Mouse (Mus musculus) liver, embryonic 11.5 days (tissue): Measurements from ENCODE around the gene Tas2r123. TPM values are rescaled to one million over a fixed set of nuclear protein-coding genes. Genes with fewer than 3 reads are reported as not detected.

Experiments
- ATAC-seq: fragments of 200-750 bp; cut with Nextera tagmentation; replicated peaks from 2 replicates; pipeline ENCODE4 v1.8.0; 2017; ENCODE audit warnings: moderate number of reproducible peaks, mild to moderate bottlenecking, moderate TSS enrichment, moderate library complexity; ENCODE audit not compliant: low FRiP score
- DNase-seq: peaks from one replicate; pipeline ENCODE4 v3.0.0-alpha.2; 2017; ENCODE audit warnings: low spot score
- H3K27ac ChIP-seq: fragments of 300-500 bp; sonication (generic); 2 replicates; pipeline ENCODE4 v1.5.1; 2014; ENCODE audit warnings: mild to moderate bottlenecking, low read depth, low read length, control low read depth
- H3K27me3 ChIP-seq: fragments of 300-500 bp; sonication (generic); replicated peaks from 2 replicates; pipeline ENCODE4 v1.6.1; 2014; ENCODE audit warnings: low read length, mixed read lengths; ENCODE audit not compliant: control insufficient read depth, insufficient read depth
- H3K36me3 ChIP-seq: fragments of 300-500 bp; sonication (generic); 2 replicates; pipeline ENCODE4 v1.6.1; 2014; ENCODE audit warnings: mild to moderate bottlenecking, low read length, moderate library complexity, mixed read lengths; ENCODE audit not compliant: control insufficient read depth, insufficient read depth
- H3K4me1 ChIP-seq: fragments of 300-500 bp; sonication (generic); replicated peaks from 2 replicates; pipeline ENCODE4 v1.6.1; 2014; ENCODE audit warnings: low read length, mixed read lengths; ENCODE audit not compliant: control insufficient read depth, insufficient read depth
- H3K4me2 ChIP-seq: fragments of 300-500 bp; sonication (generic); 2 replicates; pipeline ENCODE4 v1.6.1; 2014; ENCODE audit warnings: mild to moderate bottlenecking, control low read depth, moderate library complexity
- H3K4me3 ChIP-seq: fragments of 300-500 bp; sonication (generic); 2 replicates; pipeline ENCODE4 v1.5.1; 2014; ENCODE audit warnings: low read depth, low read length, control low read depth
- H3K9ac ChIP-seq: fragments of 300-500 bp; sonication (generic); 2 replicates; pipeline ENCODE4 v1.6.1; 2014; ENCODE audit warnings: low read depth, low read length, control low read depth
- H3K9me3 ChIP-seq: fragments of 300-500 bp; sonication (generic); 2 replicates; pipeline ENCODE4 v1.6.1; 2016; ENCODE audit warnings: low read length, inconsistent platforms, mixed read lengths; ENCODE audit not compliant: control insufficient read depth
- WGBS: fragments of 180-500 bp; shearing (Covaris S2); extraction: QIAGEN DNeasy Blood & Tissue Kit; methylation state at CpG from one replicate; pipeline ENCODE4 v1.1.7; 2014; 5-methylcytosine and 5-hydroxymethylcytosine counted together
- polyA plus RNA-seq: library from polyadenylated mRNA; unstranded; fragments of >200 nt; fragmentation: Nextera tagmentation; extraction: Ambion mirVana; gene quantifications from 2 replicates; pipeline ENCODE4 v1.2.1, GENCODE M21; 2014

Gene Tas2r123
- polyA plus RNA-seq = not detected in 2 replicates

DNA sequence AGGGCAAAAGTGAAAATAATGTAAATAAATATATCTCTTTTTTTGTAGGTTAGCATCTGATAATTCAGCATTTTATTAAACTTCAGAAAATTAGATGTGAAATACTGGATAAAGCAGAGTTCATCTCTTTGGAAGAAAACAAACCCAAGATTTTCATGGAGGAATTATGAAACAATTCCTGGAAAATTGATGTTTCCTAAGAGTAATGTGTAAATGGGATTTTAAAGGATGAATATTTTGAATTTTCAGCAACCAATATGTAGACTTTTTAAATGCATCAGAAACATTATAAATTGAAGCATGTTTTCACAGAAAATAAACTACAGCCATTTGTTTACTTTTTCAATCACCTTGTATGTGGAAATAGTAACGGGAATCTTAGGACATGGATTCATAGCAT, at the start of gene Tas2r123:
Gene Tas2r123 (plus strand): TSS at position 301 of the 400 bp plus-strand sequence.
- no peak for ATAC-seq
- no peaks in the 10 kb centered on the region for H3K4me1 ChIP-seq
- no peaks in the 10 kb centered on the region for H3K27me3 ChIP-seq
- H3K36me3 ChIP-seq = no peaks in the 10 kb centered on the region
- H3K27ac ChIP-seq = no peak within 1 kb of the TSS
- H3K4me3 ChIP-seq = no peak within 1 kb of the TSS
- no peak for DNase-seq
- no peak within 1 kb of the TSS for H3K4me2 ChIP-seq
- H3K9me3 ChIP-seq = no peaks in the 10 kb centered on the region
- 72% methylated on average over 1 of the region's 1 CpGs for WGBS
- no peak within 1 kb of the TSS for H3K9ac ChIP-seq

GRCm38 (mm10) chr6:132802518-132802917, 44.4 kb upstream of the Tas2r123 start, which contains the start of gene Tas2r117:
Gene Tas2r117 (plus strand): TSS chr6:132802818.
- H3K36me3 ChIP-seq = no peaks in the 10 kb centered on the region

DNA sequence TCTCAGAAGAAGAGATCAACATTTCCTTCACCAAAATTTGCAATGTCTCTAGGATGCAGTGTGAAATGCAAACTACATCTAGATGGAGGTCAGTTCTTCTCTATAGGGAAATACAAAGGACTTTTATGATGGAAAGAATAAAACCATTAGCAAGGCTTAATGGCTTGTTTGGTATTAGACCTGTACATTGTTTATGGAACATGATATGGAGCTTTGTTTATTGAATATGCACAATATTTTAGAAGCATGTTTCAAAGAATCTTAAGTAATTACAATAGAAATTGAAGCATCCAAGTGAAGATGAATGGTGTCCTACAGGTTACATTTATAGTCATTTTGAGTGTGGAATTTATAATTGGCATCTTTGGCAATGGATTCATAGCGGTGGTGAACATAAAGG, 8.2 kb downstream of the Tas2r123 start, which contains the start of gene Tas2r116:
Gene Tas2r116 (plus strand): TSS at position 301 of the 400 bp plus-strand sequence.
- WGBS = 61% methylated on average over 1 of the region's 1 CpGs
- Histone ChIP-seq H3K4me1 (no peaks in the 10 kb centered on the region), H3K36me3 (no peaks in the 10 kb centered on the region), H3K9me3 (no peaks in the 10 kb centered on the region), H3K4me3 (no peak within 1 kb of the TSS), H3K9ac (no peak within 1 kb of the TSS), H3K4me2 (no peak within 1 kb of the TSS), H3K27ac (no peak within 1 kb of the TSS), H3K27me3 (no peaks in the 10 kb centered on the region)
- DNase-seq (no peak), ATAC-seq (no peak)

More at GRCm38 (mm10) chr6:132802518-132802917, 44.4 kb upstream of the Tas2r123 start, which contains the start of gene Tas2r117:
- Histone ChIP-seq H3K4me3 (no peak within 1 kb of the TSS), H3K4me2 (no peak within 1 kb of the TSS), H3K27ac (no peak within 1 kb of the TSS), H3K4me1 (no peaks in the 10 kb centered on the region), H3K9ac (no peak within 1 kb of the TSS), H3K27me3 (no peaks in the 10 kb centered on the region), H3K9me3 (no peaks in the 10 kb centered on the region)
- DNase-seq (no peak), ATAC-seq (no peak)
- 74% methylated on average over 1 of the region's 1 CpGs for WGBS

DNA sequence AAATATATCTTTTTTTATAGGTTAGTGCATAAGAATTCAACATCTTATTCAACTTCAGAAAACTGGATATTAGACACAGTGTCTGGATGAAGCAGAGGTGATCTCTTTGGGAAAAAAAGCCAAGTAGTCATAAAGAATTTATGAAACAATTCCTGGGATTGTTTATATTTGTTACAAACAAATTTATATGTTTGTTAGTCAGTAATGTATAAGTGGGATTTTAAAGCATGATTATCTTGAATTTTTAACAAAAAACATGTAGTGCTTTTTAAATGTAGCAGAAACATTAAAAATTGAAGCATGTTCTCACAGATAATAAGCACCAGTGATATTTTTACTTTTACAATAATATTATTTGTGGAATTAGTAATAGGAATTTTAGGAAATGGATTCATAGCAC, 20.8 kb downstream of the Tas2r123 start, which contains the start of gene Tas2r110:
Gene Tas2r110 (plus strand): TSS at position 301 of the 400 bp plus-strand sequence.
- Histone ChIP-seq H3K9ac (no peak within 1 kb of the TSS), H3K36me3 (no peaks in the 10 kb centered on the region), H3K9me3 (no peaks in the 10 kb centered on the region), H3K4me3 (no peak within 1 kb of the TSS), H3K27me3 (no peaks in the 10 kb centered on the region), H3K4me1 (no peaks in the 10 kb centered on the region), H3K4me2 (no peak within 1 kb of the TSS), H3K27ac (no peak within 1 kb of the TSS)
- DNase-seq (no peak), ATAC-seq (no peak)

DNA sequence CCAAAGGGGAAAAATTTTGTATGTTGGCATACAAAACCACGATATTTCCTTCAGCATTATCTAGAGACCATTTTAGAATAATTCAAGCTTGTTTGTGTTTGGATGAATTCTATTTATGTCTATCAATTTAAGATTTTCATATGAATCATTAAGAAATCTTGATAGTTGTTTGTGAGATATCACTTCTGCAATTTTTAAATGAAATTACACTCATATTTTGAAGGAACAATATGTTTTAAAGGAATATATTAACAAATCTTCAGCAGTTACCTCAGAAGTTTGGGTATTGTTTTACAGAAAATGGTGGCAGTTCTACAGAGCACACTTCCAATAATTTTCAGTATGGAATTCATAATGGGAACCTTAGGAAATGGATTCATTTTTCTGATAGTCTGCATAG, 45.8 kb downstream of the Tas2r123 start, which contains the start of gene Tas2r113:
Gene Tas2r113 (plus strand): TSS at position 301 of the 400 bp plus-strand sequence.
- Histone ChIP-seq H3K4me1 (no peaks in the 10 kb centered on the region), H3K9ac (no peak within 1 kb of the TSS), H3K4me3 (no peak within 1 kb of the TSS), H3K4me2 (no peak within 1 kb of the TSS), H3K27ac (no peak within 1 kb of the TSS), H3K36me3 (no peaks in the 10 kb centered on the region), H3K27me3 (no peaks in the 10 kb centered on the region), H3K9me3 (no peaks in the 10 kb centered on the region)
- ATAC-seq = no peak
- WGBS = 60% methylated on average over 1 of the region's 1 CpGs
- DNase-seq = no peak

Other genes starting within 250 kb of the Tas2r123 start
- not detected in 2 replicates for gene A630073D07Rik, start 195.6 kb upstream of the Tas2r123 start, polyA plus RNA-seq
- gene Tas2r120, start 190.2 kb upstream of the Tas2r123 start, polyA plus RNA-seq = not detected in 2 replicates
- gene Tas2r121, start 146.1 kb upstream of the Tas2r123 start, polyA plus RNA-seq = not detected in 2 replicates
- not detected in 2 replicates for gene Tas2r122, start 135.2 kb upstream of the Tas2r123 start, polyA plus RNA-seq
- gene Tas2r115, start 109.1 kb upstream of the Tas2r123 start, polyA plus RNA-seq = not detected in 2 replicates
- gene Tas2r124, start 92.4 kb upstream of the Tas2r123 start, polyA plus RNA-seq = not detected in 2 replicates
- gene Tas2r102, start 85.0 kb upstream of the Tas2r123 start, polyA plus RNA-seq = not detected in 2 replicates
- gene Tas2r136, start 69.0 kb upstream of the Tas2r123 start, polyA plus RNA-seq = not detected in 2 replicates
- gene Tas2r117, start 44.3 kb upstream of the Tas2r123 start, polyA plus RNA-seq = not detected in 2 replicates
- gene Tas2r116, start 8.3 kb downstream of the Tas2r123 start, polyA plus RNA-seq = not detected in 2 replicates
- gene Tas2r110, start 20.9 kb downstream of the Tas2r123 start, polyA plus RNA-seq = not detected in 2 replicates
- not detected in 2 replicates for gene Tas2r113, start 45.9 kb downstream of the Tas2r123 start, polyA plus RNA-seq
- not detected in 2 replicates for gene Tas2r125, start 62.5 kb downstream of the Tas2r123 start, polyA plus RNA-seq
- not detected in 2 replicates for gene Tas2r129, start 104.0 kb downstream of the Tas2r123 start, polyA plus RNA-seq
- gene Tas2r131, start 110.8 kb downstream of the Tas2r123 start, polyA plus RNA-seq = not detected in 2 replicates
- gene Tas2r109, start 133.8 kb downstream of the Tas2r123 start, polyA plus RNA-seq = not detected in 2 replicates
- gene Tas2r103, start 190.0 kb downstream of the Tas2r123 start, polyA plus RNA-seq = not detected in 2 replicates
- not detected in 2 replicates for gene Tas2r140, start 208.7 kb downstream of the Tas2r123 start, polyA plus RNA-seq